Mouse (Mus musculus) erythroid progenitor cell, adult 5-6 weeks (primary cell): ENCODE measurements around the gene Traf2. TPM values are rescaled to one million over a fixed set of nuclear protein-coding genes. Genes with fewer than 3 reads are reported as not detected.

Experiments used
- ATAC-seq: replicated peaks from 2 replicates; pipeline ENCODE4 v1.8.0; 2016; ENCODE audit warnings: moderate number of reproducible peaks, mild to moderate bottlenecking, moderate TSS enrichment, inconsistent platforms; ENCODE audit not compliant: poor library complexity, low FRiP score, severe bottlenecking
- total RNA-seq, 2 experiments: library from RNA; stranded (forward) in 1 of 2; stranded (reverse) in 1 of 2; fragments of 150-400 nt in 1 of 2; fragments of 186-747, 209-891 nt in 1 of 2; gene quantifications; 2 replicates each; pipeline versions ENCODE4 v1.2.3 to v1.2.4; 2015 to 2017; ENCODE audit warnings: low replicate concordance in 2 of 2

Gene Traf2
- total RNA-seq, 2 experiments from 2014 or later, result 5.0 to 10.5 TPM

DNA sequence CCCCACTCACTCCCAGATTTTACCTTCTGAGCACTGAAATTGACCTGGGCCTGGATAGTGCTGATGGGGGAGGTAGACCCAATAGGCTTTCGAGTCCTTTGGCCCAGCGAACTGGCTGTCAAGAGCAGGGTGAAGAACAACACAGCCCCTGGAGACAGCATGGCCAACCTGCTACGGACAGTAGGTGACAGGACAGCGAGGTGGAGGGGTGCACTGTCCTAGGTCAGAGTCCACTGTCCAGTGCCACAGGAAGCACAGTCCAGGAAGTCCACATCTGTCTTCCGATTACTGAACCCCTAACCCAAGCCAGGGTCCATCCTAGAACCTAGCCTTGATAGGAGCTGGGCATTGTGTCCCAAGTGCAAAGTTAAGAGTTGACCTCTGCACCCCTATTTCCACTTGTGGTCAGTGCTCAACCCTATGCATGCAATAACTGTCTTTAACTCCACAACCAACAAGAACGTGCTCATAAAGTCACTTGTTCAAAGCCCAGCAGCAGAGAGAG is 46.6 kb downstream of the Traf2 start:
- ATAC-seq, result no peak

DNA sequence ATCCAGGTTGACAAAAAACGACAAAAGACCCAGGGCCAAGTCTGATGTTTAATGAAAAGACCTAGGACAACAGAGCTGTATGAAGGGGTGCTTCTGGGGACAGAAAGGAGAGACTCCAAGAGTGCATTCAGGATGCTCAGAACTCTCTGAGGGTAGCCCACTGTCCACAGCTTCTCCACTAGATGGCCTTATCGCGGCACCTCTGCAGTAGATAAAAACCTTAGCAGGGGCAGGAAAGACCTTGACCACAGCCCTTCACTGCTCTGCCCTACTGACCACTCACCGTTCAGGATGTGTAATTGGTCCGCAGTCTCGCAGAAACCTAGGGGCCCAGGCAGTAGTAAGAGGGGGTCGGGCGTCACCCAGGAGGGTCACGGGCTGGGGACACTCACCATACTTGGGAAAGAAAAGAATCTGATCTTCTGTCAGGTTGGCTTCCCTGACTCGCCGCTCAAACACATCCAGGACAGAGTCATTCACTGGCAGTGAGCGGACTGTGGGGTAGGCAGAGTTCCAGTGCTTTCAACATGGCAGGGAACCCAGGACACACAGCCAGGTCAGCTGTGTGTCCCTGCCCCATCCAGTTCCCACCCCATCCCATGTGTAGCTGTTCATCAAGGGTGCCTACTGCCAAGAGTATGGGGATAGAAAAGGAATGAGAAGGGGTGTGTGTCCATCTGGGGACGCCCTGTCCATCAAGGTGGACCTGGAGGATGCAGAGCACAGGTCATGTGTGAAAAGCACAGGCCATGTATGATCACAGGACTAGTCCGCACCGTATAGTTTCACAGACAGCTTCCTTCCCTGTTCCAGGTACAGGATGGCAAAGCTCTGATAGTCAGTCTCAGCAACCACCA is 47.9 kb downstream of the Traf2 start:
- no peak for ATAC-seq

DNA sequence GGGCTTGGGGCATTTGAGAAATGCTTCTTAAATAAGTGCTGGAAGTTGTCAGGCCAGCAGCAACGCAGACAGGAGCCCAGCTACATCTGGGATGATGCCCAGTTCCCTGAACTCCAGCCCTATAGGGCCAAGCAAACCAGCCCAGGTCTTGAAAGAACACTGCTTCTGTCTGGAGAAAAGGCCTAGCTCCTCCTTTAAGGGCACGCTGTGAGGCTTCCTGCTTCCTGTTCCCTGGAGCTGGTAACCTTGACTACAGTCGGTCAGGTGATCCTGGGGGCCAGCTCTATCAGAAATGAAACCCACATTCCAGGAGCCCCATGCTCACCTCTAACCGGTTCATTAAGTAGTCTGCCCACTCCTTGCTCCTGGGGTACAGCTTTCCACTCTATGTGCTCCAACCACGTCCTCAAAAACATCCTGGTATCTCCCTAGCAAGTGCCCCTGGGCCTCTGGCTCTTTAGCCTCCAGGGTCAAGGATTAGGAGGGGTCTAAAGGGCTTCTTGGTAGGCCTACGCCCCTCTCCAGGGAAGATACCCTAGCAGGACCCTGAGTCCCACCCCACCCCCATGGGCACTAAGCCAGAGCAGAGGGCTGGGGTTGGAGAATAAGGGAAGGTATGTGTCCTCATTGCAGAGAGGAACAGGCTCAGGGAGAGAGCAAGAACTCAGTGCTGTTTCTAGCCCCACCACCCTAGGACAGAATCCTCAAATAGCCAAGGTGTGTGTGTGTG is 48.7 kb downstream of the Traf2 start:
- no peak for ATAC-seq

DNA sequence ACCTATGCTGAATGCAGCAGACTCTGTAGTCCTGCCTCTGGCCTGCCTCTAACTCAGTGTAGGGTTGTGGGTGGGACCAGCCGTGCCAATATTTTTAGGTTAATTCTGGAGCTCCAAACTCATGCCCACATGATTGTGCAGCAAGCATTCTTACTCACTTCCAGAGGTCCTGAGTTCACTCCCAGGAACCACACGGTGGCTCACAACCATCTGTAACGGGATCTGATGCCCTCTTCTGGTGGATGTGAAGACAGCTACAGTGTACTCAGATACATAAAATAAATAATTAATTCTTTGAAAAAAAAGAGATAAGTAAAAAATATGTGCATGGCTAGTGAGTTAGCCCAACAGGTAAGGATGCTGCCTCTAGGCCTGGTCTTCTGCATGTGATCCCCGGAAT is 50.3 kb downstream of the Traf2 start:
- no peak for ATAC-seq

DNA sequence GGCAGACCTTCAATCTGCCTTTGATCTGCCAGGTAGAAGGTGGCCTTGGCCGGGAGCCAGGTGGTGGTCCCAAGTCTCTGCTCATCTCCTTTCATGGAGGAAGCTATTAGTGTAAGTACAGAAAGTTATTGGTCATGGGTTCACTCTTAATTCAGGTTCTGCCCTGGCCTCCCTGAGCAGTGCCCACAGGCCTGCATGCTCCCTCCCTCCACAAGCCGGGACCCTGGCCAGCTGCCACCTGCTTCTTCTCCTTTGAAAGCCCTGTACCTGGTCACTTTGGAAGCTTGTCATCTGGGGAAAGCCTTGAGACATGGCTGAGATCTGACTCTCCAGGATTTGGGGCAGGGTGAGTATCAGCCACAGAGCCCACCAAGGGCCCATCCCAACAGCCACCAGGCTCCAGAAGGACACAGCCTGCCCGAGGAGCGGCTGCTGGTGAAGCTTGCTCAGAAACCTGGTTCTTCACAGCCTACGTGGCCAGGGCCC is 53.2 kb downstream of the Traf2 start, which contains the start of gene Lcn12:
Gene Lcn12 (minus strand): TSS at position 436 of the 486 bp plus-strand sequence.
- ATAC-seq, result no peak

DNA sequence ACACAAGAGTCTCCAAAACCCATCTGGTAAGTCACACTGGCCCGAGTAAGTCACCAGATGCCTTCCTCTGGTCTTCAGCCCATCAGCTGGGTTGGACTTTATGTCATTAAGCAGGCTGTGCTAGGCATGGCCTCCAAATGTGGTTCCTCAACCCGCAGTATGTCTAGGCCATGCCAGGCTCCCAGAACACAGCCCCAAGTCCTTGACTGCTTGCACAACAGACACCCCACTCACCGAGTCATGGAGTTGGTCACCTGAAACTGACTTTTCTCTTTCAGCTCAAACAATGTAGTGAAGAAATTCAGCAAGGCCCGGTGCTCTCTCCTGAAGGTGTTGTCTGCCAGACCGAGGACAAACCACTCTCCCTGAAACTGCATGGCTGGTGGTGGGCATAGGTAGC is 53.8 kb downstream of the Traf2 start:
- no peak for ATAC-seq

DNA sequence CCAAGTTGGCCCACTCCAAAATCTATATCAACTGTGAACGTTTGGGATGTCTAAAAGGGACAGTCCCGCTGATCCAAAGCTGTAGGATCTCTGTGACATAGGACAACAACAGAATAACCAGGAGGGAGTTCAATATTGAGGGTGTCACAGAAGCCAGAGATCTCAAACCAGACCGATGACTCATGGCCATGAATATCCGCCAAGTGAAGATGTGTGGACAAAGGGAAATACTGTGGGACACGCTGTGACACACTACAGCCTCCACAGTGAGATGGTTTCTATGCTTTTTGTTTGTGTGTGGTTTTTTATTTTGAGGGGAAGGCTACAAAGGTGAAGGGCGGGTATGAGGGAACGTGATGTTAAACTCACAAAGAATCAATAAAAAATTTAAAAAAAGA is 58.1 kb downstream of the Traf2 start:
- ATAC-seq, result no peak

DNA sequence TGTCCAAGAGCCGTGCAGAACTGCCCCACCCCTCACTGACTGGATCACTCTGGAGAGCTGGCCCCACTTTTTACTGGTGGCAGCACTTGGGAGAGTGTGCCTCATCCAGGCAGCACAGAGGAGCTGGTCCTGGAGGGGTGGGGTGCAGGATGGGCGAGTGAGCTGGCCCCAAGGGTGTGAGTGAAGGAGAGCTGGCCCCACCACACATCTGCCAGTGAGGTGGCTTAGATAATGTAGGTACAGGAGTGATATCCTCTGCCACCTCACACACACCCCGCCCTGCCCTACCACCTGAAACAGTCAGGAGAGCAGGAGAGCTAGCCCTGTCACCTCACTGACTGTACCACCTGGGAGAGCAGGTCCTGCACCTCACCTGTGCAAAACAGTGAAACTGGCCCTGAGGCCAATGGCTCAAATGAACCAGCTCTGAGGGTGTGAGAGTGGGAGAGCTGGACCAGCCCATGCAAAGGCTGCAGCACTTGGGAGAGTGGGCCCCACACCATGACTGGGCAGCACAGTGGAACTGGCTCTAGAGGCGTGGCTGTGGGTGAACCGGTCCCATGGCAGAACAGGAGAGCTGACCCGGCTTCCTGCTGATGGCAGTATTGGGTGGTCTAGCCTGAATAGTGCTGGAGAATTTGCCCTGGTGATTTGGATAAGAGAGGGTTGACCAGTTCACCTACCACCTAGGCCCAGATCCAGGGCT is 58.6 kb downstream of the Traf2 start:
- ATAC-seq, result peak; percentile 30; the same call in 1 of the 2 replicates

DNA sequence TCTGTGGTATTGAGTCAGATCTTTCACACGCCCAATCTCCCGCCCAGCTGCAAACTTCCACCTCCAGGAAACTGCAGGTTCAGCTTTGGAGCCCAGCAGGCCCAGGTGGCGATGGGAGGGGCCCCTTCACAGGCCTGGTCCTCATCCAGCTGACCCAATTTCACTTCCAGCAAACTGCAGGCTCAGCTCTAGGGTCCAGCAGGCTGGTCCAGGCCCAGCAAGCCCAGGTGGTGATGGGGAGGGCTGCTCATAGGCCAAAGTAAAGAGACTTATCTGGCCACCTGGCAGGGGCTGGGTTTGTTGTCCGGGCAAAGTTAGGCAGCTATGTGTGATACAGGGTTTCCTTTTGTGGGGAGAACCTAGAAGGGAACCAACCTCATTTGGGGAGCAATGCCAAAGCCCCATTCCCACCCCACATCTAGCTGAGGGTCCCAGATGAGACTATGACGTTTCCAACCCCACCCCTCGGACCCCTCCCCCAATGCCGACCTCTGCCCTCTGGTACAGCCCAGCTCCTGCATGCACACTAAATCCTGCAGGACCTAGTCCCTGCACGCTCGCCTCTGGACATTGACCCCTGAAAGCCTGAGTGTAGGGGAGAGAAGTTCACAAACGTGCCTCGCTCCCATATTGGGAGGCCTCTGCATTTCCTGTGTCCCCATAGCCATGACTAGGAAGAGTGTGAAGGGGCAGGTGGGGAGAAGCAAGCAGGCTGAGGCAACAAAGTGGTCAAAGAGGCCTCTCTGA is 61.7 kb downstream of the Traf2 start:
- no peak for ATAC-seq

DNA sequence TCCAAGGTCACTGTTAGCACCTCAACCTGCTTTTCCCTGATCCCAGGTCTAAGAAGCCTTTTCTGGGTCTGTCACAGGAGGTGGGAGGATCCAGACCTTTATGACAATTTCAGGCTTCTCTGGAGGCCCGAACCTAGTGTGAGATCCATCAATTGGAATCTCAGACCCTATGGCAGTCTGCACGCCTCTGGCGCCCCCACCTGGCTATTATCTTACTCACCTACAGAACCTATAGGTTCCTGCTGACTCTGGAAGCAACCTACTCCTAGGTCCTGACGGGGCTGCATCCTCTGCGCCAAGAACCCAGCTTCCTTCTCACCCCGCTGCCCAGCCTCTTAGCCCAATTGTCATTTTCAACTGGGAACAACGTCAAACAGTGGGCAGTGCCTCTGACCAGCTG is 63.8 kb downstream of the Traf2 start:
- no peak for ATAC-seq

DNA sequence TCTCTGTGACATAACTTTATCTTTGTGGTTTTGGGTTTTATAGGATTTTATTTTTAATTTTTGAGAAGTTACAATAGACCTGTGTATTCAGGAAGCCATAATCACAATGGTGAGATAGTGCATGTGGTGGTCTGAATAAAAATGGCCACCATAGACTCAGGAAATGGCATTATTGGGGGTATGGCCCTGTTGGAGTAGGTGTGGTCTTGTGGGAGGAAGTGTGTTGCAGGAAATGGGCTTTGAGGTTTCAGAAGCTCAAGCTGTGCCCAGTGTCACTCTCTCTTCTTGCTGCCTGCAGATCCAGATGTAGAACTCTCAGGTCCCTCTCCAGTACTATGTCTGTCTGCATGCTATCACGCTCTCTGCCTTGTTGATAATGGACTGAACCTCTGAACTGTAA is 66.2 kb downstream of the Traf2 start:
- no peak for ATAC-seq

DNA sequence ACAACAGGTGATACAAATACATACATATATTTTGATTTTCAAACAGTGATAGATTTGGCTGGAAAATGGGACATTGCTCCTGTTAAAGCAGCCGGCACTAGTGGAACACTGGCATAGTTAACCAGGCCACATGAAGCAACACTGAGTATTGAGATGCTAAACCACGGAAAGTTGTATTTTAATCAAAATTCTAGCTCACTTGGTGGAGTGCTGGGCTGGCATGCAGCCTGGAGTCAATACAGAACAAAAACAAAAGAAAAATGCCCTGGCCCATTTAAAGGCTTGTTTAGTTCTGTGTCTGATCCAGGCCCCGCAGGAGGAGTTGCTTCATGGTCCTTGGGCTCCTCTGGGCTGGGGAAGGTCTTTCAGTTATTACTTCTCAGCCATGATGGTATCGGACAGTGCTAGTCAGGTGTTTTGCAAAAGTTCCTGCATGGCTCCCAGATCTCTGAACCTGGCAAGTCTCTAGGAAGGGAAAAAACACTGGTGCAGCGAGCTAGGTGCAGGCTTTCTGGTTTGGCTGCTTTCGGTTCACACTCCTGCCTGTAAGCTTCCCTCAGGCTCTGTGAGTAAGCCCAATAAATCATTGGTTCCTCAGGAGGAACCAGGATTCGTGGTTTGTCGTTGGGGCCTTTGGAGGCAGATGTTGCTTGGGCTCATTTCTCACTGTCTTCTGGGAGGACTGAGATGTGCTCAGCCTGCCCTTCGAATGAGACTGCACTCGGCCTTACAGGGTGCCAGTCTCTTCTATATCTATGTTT is 67.0 kb downstream of the Traf2 start:
- no peak for ATAC-seq

DNA sequence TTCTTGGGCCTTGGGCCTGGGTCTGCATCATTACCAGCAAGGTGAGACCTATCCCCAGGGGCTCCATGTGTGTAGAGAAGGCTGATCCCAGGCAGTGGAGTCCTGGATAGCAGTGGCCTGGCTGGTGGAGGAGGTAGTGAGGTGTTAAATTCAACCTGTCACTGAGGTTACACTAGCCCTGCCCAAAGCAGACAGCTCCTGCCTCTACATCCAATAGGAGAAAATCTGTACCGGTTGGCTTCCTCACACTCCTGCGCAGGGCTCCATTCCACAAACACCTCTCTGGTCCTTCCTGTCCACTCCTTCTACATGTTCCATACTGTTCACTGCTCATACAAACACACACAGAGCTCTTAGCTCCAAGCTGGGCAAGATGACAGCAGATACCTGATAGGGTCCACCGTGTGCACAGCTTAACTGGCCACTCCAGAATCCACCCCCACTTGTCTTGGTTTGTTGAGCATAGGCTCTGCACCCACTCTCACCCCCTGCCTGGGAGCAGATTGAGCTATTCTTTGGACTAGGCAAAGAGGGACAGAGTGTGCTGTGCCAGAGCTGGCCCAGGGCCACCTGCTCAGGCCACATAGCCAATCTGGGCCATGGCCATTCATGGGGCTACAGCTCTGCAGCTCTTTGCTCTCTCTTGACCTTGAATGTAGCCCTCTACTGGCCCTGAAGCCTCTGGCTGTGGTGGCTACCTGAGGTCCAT is 68.6 kb downstream of the Traf2 start:
- no peak for ATAC-seq

DNA sequence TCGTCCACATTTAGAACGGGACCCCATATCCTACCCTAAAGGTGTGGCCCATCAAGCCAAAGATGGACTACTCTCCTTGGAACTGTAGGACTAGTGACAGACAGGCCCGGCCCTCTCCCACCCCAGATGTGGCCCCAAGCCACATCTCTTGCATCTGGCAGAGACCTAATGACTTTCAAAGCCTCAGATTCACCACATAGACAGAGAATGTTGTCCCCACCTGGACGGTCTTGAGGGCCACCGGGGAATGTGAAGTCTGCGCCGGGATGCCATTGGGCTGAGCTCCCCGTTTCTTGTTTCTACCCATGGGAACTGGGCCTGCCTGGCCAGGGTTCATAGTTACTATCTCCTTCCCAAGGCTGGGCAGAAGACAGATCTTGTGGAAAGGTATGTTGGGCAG is 69.2 kb downstream of the Traf2 start:
- ATAC-seq, result no peak

DNA sequence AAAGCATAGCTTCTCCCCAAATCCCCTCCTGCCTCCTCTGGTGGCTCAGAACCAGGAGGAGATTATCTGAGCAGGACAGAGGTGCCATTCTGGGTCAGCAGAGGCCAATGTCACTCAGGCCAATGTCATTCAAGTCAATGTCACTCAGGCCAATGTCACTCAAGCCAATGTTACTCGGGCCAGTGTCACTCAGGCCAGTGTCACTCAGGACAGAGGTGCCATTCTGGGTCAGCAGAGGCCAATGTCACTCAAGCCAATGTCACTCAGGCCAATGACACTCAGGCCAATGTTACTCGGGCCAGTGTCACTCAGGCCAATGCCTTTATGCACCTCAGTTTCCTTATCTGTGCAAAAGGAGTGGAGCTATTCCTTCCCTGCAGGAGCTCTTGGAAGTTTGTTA is 74.2 kb downstream of the Traf2 start:
- ATAC-seq, result no peak

DNA sequence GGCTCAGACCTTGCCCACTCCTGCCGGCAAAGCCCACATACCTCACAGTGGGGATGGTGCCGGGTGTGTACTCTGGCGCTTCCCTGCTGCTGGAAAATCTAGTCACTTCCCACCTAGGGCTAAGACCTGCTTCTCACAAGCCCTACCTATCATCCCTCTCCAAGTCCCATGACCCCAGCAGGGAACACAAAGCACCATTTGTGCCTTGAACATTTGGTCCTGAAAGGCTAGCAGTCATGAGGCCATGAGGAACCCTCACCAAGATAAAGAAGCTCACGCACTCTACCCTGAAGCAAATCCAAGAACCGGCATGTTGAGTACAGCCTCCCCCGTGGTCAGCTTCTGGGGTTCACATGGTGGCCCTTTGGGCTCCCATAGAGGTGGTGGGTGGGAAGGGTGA is 76.8 kb downstream of the Traf2 start, which contains the start of gene Ptgds:
Gene Ptgds (minus strand): TSS at position 78 of the 400 bp plus-strand sequence.
- no peak for ATAC-seq

DNA sequence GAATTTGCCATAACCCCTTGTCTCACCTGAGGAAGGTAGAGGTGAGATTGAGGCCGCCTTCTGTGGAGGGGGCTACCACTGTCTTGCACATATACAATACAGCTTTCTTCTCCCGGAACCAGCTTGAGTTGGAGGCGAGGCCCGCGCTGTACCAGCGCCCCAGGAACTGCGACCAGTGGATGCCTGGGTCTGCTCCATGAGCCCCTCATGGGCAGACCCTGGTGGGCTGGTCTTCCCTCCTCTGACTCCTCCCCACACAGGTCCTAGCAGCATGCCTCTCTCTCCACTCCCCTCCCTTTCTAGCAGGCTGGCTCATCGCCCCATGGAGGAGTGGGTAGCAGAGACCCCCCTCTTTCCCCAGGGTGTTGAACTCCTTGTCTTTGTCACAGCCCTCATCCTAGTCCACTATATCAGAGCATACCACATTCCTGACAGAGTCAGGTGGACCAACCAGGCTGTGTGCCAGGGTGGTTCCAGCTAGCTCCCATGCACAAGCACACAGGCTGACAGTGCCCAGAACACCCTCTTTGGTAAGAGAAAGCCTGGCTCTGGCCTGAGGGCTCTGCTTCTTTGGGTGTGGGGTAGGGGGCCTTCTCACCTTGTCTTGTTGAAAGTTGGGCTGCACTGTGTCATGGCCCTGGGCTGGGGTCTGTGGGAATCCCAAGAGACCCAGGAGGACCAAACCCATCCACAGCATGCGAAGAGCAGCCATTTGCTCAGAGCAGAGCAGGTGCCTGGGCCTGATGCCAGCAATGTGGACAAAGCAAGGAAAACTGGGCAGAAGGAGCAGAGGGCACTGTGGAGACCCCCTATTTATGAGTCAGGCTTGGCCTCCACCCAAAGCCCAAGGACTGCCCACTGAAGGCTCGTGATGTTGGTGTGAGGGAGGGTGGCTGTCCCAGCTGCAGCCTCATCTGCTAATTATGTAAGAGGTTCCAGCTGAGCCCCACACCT is 77.5 kb downstream of the Traf2 start:
- ATAC-seq, result no peak
